Mouse (Mus musculus) lung, embryonic 14.5 days (tissue): ENCODE data around the gene Rilpl1. TPM values are rescaled to one million over a fixed set of nuclear protein-coding genes. Genes with fewer than 3 reads are reported as not detected.

Experiments used
- ATAC-seq: fragments of 200-750 bp; cut with Nextera tagmentation; 2 replicates; pipeline ENCODE4 v1.8.0; 2017; ENCODE audit warnings: mild to moderate bottlenecking, moderate TSS enrichment, moderate library complexity; ENCODE audit not compliant: insufficient read depth
- DNase-seq: peaks from one replicate; pipeline ENCODE4 v3.0.0-alpha.2; 2015
- H3K27ac ChIP-seq: fragments of 300-500 bp; sonication (generic); 2 replicates; pipeline ENCODE4 v1.5.1; 2014; ENCODE audit warnings: low read depth, mild to moderate bottlenecking, moderate library complexity
- H3K27me3 ChIP-seq: fragments of 300-500 bp; sonication (generic); 2 replicates; pipeline ENCODE4 v1.6.1; 2014; ENCODE audit warnings: low read length, control low read depth; ENCODE audit not compliant: insufficient read depth
- H3K36me3 ChIP-seq: fragments of 300-500 bp; sonication (generic); 2 replicates; pipeline ENCODE4 v1.6.1; 2014; ENCODE audit warnings: control low read depth; ENCODE audit not compliant: insufficient read depth
- H3K4me1 ChIP-seq: fragments of 300-500 bp; sonication (generic); 2 replicates; pipeline ENCODE4 v1.6.1; 2014; ENCODE audit warnings: antibody characterized with exemption, control low read depth; ENCODE audit not compliant: insufficient read depth
- H3K4me2 ChIP-seq: fragments of 300-500 bp; sonication (generic); 2 replicates; pipeline ENCODE4 v1.6.1; 2014; ENCODE audit warnings: mild to moderate bottlenecking
- H3K4me3 ChIP-seq: fragments of 300-500 bp; sonication (generic); 2 replicates; pipeline ENCODE4 v1.5.1; 2014; ENCODE audit warnings: low read depth, low read length
- H3K9ac ChIP-seq: fragments of 300-500 bp; sonication (generic); 2 replicates; pipeline ENCODE4 v1.6.1; 2014
- H3K9me3 ChIP-seq: fragments of 300-500 bp; sonication (generic); 2 replicates; pipeline ENCODE4 v1.6.1; 2016; ENCODE audit warnings: low read depth, low read length, control low read depth
- CTCF ChIP-seq: IDR thresholded peaks from 2 replicates; pipeline ENCODE4 v1.5.1; 2016; ENCODE audit warnings: antibody characterized with exemption, low read depth
- WGBS: fragments of 180-500 bp; shearing (Covaris S2); extraction: QIAGEN DNeasy Blood & Tissue Kit; methylation state at CpG from one replicate; pipeline ENCODE4 v1.1.7; 2014; 5-methylcytosine and 5-hydroxymethylcytosine counted together
- polyA plus RNA-seq: library from polyadenylated mRNA; unstranded; fragments of >200 nt; fragmentation: Nextera tagmentation; extraction: Ambion mirVana; gene quantifications from 2 replicates; pipeline ENCODE4 v1.2.1, GENCODE M21; 2014

Rilpl1 gene
- polyA plus RNA-seq, 1 experiment from 2014 or later: 21.1 TPM

- Histone ChIP-seq H3K36me3 (no peaks in the 10 kb centered on the region), H3K27ac (peak within 1 kb of the TSS; percentile 100), H3K9me3 (no peaks in the 10 kb centered on the region), H3K9ac (peak within 1 kb of the TSS; percentile 91), H3K4me3 (peak within 1 kb of the TSS; percentile 66), H3K4me1 (peaks cover 4% of the 10 kb centered on the region), H3K4me2 (peak within 1 kb of the TSS; percentile 78), H3K27me3 (no peaks in the 10 kb centered on the region)
- DNase-seq: peak; percentile 95
- WGBS: under 1% methylated on average over 48 of the region's 48 CpGs
- ATAC-seq: peak; percentile 94
- 0 out of 2 replicates have a peak, but pooled peaks have one; percentile 27 for TF ChIP-seq CTCF
These were observed 48.1 kb downstream of the Rilpl1 start, which contains the start of gene Snrnp35 for GRCm38 (mm10) chr5:124482966-124483654. TSS of gene Snrnp35 (plus strand) at chr5:124483134.

DNA sequence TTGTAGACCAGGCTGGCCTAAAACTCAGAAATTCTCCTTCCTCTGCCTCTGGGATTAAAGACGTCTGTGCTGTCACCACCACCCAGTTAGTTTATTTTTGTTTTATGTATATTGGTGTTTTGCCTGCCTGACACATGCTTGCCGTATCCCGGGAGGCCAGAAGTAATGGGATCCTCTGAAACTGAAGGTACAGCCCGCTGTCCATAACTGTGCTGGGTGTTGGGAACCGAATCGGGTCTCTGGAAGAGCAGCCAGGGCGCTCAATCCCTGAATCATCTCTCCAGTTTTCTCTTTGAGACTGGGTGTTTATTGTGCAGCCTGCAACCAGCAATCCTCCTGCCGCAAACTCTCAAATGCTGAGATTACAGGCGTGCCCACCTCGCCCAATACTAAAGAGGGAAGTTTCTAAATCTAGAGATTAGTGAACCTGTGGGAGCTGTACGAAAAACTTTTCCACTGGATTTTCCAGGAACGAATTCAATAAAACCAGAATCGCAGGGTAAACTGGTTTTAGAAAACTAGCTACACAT is 48.7 kb downstream of the Rilpl1 start:
- peak overlapping the region; percentile 78 for H3K4me2 ChIP-seq
- DNase-seq: peak; percentile 12
- ATAC-seq: no peak
- H3K9ac ChIP-seq: peak overlapping the region; percentile 91
- H3K36me3 ChIP-seq: no peaks in the 10 kb centered on the region
- H3K9me3 ChIP-seq: no peaks in the 10 kb centered on the region
- H3K4me3 ChIP-seq: peak overlapping the region; percentile 66
- H3K27me3 ChIP-seq: no peaks in the 10 kb centered on the region
- WGBS: 3% methylated on average over 13 of the region's 13 CpGs
- H3K27ac ChIP-seq: peak overlapping the region; percentile 100
- TF ChIP-seq CTCF: no peak
- peaks cover 4% of the 10 kb centered on the region for H3K4me1 ChIP-seq

DNA sequence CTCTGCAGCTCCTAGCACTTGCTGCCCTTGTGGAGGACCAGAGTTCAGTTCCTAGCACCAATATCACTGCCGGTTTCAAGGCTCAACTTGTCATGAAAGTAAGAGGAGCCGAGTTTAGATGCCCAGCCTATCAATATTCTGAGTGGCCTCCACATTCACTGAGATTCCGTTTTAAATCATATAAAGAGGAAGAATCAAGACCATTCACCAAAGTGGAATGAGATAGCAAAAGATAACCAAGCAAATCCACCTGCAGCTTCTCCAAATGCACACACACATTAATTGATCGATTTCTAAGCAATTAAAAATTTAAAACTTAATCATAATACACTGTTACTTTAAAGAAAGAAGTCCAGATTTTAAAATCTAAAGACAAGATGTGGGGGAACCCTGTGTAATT is 49.5 kb downstream of the Rilpl1 start:
- Histone ChIP-seq H3K4me2 (no peak overlapping the region), H3K36me3 (no peaks in the 10 kb centered on the region), H3K4me1 (peaks cover 4% of the 10 kb centered on the region), H3K27ac (no peak overlapping the region), H3K9me3 (no peaks in the 10 kb centered on the region), H3K4me3 (no peak overlapping the region), H3K27me3 (no peaks in the 10 kb centered on the region), H3K9ac (no peak overlapping the region)
- TF ChIP-seq CTCF: no peak
- 87% methylated on average over 4 of the region's 4 CpGs for WGBS
- ATAC-seq (no peak), DNase-seq (no peak)

DNA sequence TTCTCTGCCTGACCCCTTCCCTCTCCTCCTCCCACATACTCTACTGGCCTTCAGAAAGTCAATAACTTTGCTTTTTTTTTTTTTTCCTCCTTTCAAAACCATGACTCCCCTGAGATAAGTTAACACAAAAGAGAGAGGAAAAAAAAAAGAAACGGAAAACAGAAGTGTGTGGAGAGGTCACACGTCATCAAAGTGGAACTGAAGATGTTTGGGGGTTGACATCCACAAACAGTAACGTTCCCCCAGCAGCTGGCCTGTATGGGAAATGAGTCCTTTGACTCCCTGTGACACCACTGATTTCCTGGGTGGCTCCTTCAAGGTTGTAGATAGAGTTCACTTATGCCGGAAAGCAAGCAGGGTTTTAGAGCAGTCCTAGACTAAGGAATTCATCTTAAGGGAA is 51.1 kb downstream of the Rilpl1 start:
- no peaks in the 10 kb centered on the region for H3K9me3 ChIP-seq
- peaks cover 4% of the 10 kb centered on the region for H3K4me1 ChIP-seq
- no peak overlapping the region for H3K4me2 ChIP-seq
- no peak overlapping the region for H3K9ac ChIP-seq
- no peak overlapping the region for H3K4me3 ChIP-seq
- ATAC-seq (no peak), DNase-seq (no peak)
- TF ChIP-seq CTCF: no peak
- no peak overlapping the region for H3K27ac ChIP-seq
- 61% methylated on average over 4 of the region's 4 CpGs for WGBS
- H3K27me3 ChIP-seq: no peaks in the 10 kb centered on the region
- H3K36me3 ChIP-seq: no peaks in the 10 kb centered on the region

DNA sequence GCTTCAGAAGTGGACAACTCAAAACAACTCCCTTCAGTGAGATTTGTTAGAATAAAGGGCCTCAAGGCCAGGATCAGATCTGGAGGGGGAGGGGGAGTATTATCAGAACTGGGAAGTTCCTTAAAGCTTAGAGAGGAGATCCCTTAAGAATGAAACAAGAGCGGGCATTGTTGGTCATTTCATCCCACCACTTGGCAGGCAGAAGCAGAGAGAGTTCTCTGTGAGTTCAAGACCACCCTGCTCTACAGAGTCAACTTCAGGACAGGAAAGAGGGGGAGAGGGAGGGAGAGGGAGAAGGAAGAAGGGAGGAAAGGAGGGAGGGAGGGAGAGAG is 52.4 kb downstream of the Rilpl1 start:
- DNase-seq: no peak
- H3K4me1 ChIP-seq: peaks cover 4% of the 10 kb centered on the region

GRCm38 (mm10) chr5:124470591-124471171 is 60.5 kb downstream of the Rilpl1 start:
- H3K27ac ChIP-seq: no peak overlapping the region
- WGBS: 76% methylated on average over 6 of the region's 6 CpGs
- H3K27me3 ChIP-seq: no peaks in the 10 kb centered on the region
- H3K4me2 ChIP-seq: no peak overlapping the region
- H3K4me1 ChIP-seq: no peaks in the 10 kb centered on the region
- DNase-seq: no peak
- no peak overlapping the region for H3K9ac ChIP-seq
- H3K4me3 ChIP-seq: no peak overlapping the region
- TF ChIP-seq CTCF: no peak
- no peak for ATAC-seq
- H3K9me3 ChIP-seq: no peaks in the 10 kb centered on the region
- H3K36me3 ChIP-seq: peaks cover 7% of the 10 kb centered on the region; the same call in 1 of the 2 replicates

More for the DNA sequence above, 52.4 kb downstream of the Rilpl1 start:
- Histone ChIP-seq H3K4me2 (peak overlapping the region; percentile 84), H3K27ac (peak overlapping the region; percentile 64), H3K4me3 (no peak overlapping the region; the same call in 1 of the 2 replicates), H3K9me3 (no peaks in the 10 kb centered on the region), H3K27me3 (no peaks in the 10 kb centered on the region), H3K9ac (no peak overlapping the region), H3K36me3 (no peaks in the 10 kb centered on the region)
- no peak for TF ChIP-seq CTCF
- 69% methylated on average over 1 of the region's 1 CpGs for WGBS
- no peak for ATAC-seq

DNA sequence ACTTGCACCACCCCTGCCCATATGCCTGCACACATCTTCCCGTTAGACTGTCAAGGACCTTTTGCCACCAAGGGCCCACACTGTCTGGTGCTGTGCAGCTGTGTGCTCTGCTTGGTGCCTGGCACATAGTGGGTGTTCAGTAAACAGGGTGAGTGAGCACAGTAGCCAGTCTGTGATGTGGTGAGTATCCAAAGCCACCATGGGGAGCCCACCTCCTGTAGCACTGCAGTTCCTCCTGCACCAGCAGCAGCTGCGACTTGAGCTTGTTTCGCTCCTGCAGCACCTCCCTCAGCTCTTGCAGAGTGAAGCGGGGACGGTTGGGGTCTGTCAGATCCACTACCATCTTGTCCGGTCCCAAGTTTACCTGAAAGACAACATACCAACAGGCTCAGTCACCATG is 61.7 kb downstream of the Rilpl1 start:
- no peak for ATAC-seq
- H3K4me2 ChIP-seq: no peak overlapping the region
- H3K4me1 ChIP-seq: no peaks in the 10 kb centered on the region
- TF ChIP-seq CTCF: no peak
- no peak for DNase-seq
- 89% methylated on average over 6 of the region's 6 CpGs for WGBS
- H3K36me3 ChIP-seq: peaks cover 7% of the 10 kb centered on the region; the same call in 1 of the 2 replicates
- H3K27me3 ChIP-seq: no peaks in the 10 kb centered on the region
- H3K27ac ChIP-seq: no peak overlapping the region
- no peak overlapping the region for H3K9ac ChIP-seq
- no peaks in the 10 kb centered on the region for H3K9me3 ChIP-seq
- no peak overlapping the region for H3K4me3 ChIP-seq
